Mouse (Mus musculus): Measurements from ENCODE around the gene D830030K20Rik. TPM values are rescaled to one million over a fixed set of nuclear protein-coding genes. Genes with fewer than 3 reads are reported as not detected.
"Not testable (repeated sequence)": the region's sequence is repeated elsewhere in the genome, so short reads cannot be mapped to it uniquely, and the experiment has no call there.

The D830030K20Rik gene
- polyA plus RNA-seq (2014; fragmentation: Nextera tagmentation; extraction: Ambion mirVana): 3.9 and 5.8 TPM in 2 replicates

DNA sequence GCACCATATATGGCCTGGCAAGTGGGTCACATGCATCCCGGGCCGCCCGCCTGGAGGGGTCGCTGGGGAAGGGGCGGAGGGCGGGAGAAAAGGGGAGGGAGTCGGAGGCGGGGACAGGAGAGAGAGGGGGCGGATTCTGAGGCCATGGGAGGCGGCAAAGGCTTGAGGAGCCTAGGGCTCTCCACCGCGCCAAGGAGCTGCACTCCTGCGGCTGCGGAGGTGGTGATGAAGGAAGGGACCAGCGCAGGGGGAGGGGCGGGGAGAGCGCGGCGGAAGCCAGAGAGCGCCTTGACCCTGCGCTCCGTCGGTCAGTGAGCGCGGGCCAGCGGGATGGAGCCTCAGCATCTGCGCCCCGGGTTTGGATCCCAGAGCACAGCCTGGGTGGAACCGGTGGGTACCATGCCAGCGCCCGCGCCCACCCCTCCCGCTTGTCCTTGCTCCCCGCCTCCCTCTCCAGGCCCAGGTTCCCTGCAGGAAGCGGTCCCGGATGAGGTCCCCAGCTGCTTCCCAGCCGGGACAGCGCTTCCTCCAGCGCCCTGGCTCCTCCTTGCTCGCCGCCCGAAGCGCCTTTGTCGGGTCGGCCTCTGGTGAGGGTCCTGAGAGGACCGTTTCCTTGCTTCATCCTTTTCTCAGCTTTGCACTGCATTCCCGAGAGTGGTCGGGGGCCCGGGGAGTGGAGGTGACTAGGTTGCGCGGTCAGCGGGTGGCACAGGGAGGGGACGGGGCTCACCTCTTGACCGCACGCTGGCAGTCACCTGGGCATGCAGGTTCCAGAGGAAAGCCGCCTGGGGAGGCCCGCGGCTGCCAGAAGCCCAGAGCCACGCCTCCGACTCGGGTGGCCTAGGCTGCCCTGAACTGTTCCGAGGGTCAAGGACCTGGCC lies at the start of gene D830030K20Rik:
D830030K20Rik (plus strand) TSS at position 217 of the 881 bp plus-strand sequence.
- DNase-seq (ENCODE audit: low spot score): peak; percentile 58
- H3K4me3 ChIP-seq (ENCODE audit: low read depth, low read length): peak within 1 kb of the TSS; percentile 39
- H3K36me3 ChIP-seq (ENCODE audit: control insufficient read depth, insufficient read depth, low read length); H3K9me3 ChIP-seq (ENCODE audit: control insufficient read depth, low read length); H3K4me1 ChIP-seq (replicated peaks; ENCODE audit: control insufficient read depth, insufficient read depth, low read length); H3K9ac ChIP-seq (ENCODE audit: low read length); H3K27ac ChIP-seq (ENCODE audit: low read depth); H3K27me3 ChIP-seq (replicated peaks; ENCODE audit: control insufficient read depth, insufficient read depth, low read length); ATAC-seq (replicated peaks; ENCODE audit: low FRiP score, low TSS enrichment, low read depth): not testable (repeated sequence)
- 2% methylated on average over 22 of the region's 62 CpGs for WGBS
- peak within 1 kb of the TSS; percentile 63 for H3K4me2 ChIP-seq (ENCODE audit: low read length)

GRCm38 (mm10) chr14:3187955-3188354 lies 20.3 kb upstream of the D830030K20Rik start, which contains the start of gene Gm5795:
Gene Gm5795, plus strand, starts transcription at chr14:3188255.
- H3K4me1 ChIP-seq (replicated peaks; ENCODE audit: control insufficient read depth, insufficient read depth, low read length); H3K4me2 ChIP-seq (ENCODE audit: low read length); H3K4me3 ChIP-seq (ENCODE audit: low read depth, low read length); DNase-seq (ENCODE audit: low spot score); H3K9me3 ChIP-seq (ENCODE audit: control insufficient read depth, low read length); H3K36me3 ChIP-seq (ENCODE audit: control insufficient read depth, insufficient read depth, low read length); H3K9ac ChIP-seq (ENCODE audit: low read length); H3K27ac ChIP-seq (ENCODE audit: low read depth); ATAC-seq (replicated peaks; ENCODE audit: low FRiP score, low TSS enrichment, low read depth); H3K27me3 ChIP-seq (replicated peaks; ENCODE audit: control insufficient read depth, insufficient read depth, low read length): not testable (repeated sequence)
- WGBS: no CpG with 5 or more reads among the region's 2 CpGs

DNA sequence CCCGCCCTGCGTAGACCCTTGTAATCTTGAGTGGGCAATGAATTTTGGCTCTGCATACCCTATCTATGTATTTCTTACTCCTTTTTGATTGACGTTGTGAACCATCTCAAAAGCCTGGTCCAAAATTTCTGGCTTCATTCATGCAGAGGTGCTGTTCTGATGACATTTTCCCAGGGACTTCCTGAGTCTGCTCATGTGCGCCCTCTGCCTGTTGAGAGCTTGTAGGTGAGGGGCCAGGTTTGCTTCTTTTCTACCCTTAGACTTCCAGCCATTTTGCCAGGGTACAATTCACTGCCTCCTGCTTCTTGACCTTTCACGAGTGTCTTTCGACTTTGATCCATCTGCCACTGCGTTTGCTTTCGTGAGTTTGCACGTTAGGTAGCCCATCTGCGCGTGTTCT lies 1.1 kb downstream of the D830030K20Rik start:
- not testable (repeated sequence) for H3K27ac ChIP-seq (ENCODE audit: low read depth); H3K4me1 ChIP-seq (replicated peaks; ENCODE audit: control insufficient read depth, insufficient read depth, low read length); H3K9me3 ChIP-seq (ENCODE audit: control insufficient read depth, low read length); H3K4me2 ChIP-seq (ENCODE audit: low read length); H3K4me3 ChIP-seq (ENCODE audit: low read depth, low read length); H3K36me3 ChIP-seq (ENCODE audit: control insufficient read depth, insufficient read depth, low read length); H3K9ac ChIP-seq (ENCODE audit: low read length); H3K27me3 ChIP-seq (replicated peaks; ENCODE audit: control insufficient read depth, insufficient read depth, low read length); ATAC-seq (replicated peaks; ENCODE audit: low FRiP score, low TSS enrichment, low read depth)
- DNase-seq (ENCODE audit: low spot score): peak; percentile 53
- 8% methylated on average over 9 of the region's 11 CpGs for WGBS

DNA sequence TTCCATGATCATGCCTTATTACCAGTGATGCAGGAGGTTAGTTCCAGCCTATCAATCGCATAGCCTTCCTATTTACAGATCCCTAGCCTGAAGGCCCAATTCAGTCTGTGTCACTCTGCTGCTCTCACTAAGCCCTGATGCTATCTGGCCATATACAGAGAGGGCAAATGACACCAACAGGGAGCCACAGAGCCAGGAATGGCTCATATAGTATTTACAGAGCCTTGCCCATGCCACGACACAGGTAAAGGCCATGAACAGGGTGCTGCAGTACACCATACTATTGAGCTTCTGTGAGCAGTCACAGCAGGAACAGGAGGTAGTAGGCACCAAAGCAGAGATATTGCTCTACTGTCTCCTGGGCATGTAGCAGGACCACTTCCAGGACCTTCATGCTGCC lies 54.2 kb downstream of the D830030K20Rik start:
- H3K4me1 ChIP-seq (replicated peaks; ENCODE audit: control insufficient read depth, insufficient read depth, low read length); H3K9me3 ChIP-seq (ENCODE audit: control insufficient read depth, low read length); H3K9ac ChIP-seq (ENCODE audit: low read length); H3K4me2 ChIP-seq (ENCODE audit: low read length); H3K27me3 ChIP-seq (replicated peaks; ENCODE audit: control insufficient read depth, insufficient read depth, low read length); H3K4me3 ChIP-seq (ENCODE audit: low read depth, low read length); H3K27ac ChIP-seq (ENCODE audit: low read depth); H3K36me3 ChIP-seq (ENCODE audit: control insufficient read depth, insufficient read depth, low read length); ATAC-seq (replicated peaks; ENCODE audit: low FRiP score, low TSS enrichment, low read depth); DNase-seq (ENCODE audit: low spot score): not testable (repeated sequence)
- 83% methylated on average over 2 of the region's 2 CpGs for WGBS

Other genes with a start within 250 kb of the D830030K20Rik start
- gene Gm2888, start 178.5 kb upstream of the D830030K20Rik start, polyA plus RNA-seq (2014; fragmentation: Nextera tagmentation; extraction: Ambion mirVana): not detected in 2 replicates
- 2.7 and 3.9 TPM in 2 replicates for gene Gm2897, start 159.2 kb upstream of the D830030K20Rik start, polyA plus RNA-seq (2014; fragmentation: Nextera tagmentation; extraction: Ambion mirVana)
- gene Gm10340, start 74.5 kb upstream of the D830030K20Rik start, polyA plus RNA-seq (2014; fragmentation: Nextera tagmentation; extraction: Ambion mirVana): not detected in 2 replicates
- not detected in 2 replicates for gene Gm5795, start 20.2 kb upstream of the D830030K20Rik start, polyA plus RNA-seq (2014; fragmentation: Nextera tagmentation; extraction: Ambion mirVana)
- gene Gm2956, start 124.1 kb downstream of the D830030K20Rik start, polyA plus RNA-seq (2014; fragmentation: Nextera tagmentation; extraction: Ambion mirVana): not detected in 2 replicates
- gene Gm10413, start 186.6 kb downstream of the D830030K20Rik start, polyA plus RNA-seq (2014; fragmentation: Nextera tagmentation; extraction: Ambion mirVana): not detected in 2 replicates
- gene Gm10409, start 204.1 kb downstream of the D830030K20Rik start, polyA plus RNA-seq (2014; fragmentation: Nextera tagmentation; extraction: Ambion mirVana): 0.73 and 1.9 TPM in 2 replicates
- 1.1 and 1.6 TPM in 2 replicates for gene Gm3005, start 219.6 kb downstream of the D830030K20Rik start, polyA plus RNA-seq (2014; fragmentation: Nextera tagmentation; extraction: Ambion mirVana)
- not detected in 2 replicates for gene Gm10408, start 240.9 kb downstream of the D830030K20Rik start, polyA plus RNA-seq (2014; fragmentation: Nextera tagmentation; extraction: Ambion mirVana)

All from intestine, embryonic 14.5 days (tissue).